Mouse (Mus musculus): ENCODE measurements around the gene Tmem125. TPM values are rescaled to one million over a fixed set of nuclear protein-coding genes. Genes with fewer than 3 reads are reported as not detected.
"Not testable (repeated sequence)": the region's sequence is repeated elsewhere in the genome, so short reads cannot be mapped to it uniquely, and the experiment has no call there.

The Tmem125 gene
- polyA plus RNA-seq, 1 experiment from 2014 or later: 0.32 TPM

DNA sequence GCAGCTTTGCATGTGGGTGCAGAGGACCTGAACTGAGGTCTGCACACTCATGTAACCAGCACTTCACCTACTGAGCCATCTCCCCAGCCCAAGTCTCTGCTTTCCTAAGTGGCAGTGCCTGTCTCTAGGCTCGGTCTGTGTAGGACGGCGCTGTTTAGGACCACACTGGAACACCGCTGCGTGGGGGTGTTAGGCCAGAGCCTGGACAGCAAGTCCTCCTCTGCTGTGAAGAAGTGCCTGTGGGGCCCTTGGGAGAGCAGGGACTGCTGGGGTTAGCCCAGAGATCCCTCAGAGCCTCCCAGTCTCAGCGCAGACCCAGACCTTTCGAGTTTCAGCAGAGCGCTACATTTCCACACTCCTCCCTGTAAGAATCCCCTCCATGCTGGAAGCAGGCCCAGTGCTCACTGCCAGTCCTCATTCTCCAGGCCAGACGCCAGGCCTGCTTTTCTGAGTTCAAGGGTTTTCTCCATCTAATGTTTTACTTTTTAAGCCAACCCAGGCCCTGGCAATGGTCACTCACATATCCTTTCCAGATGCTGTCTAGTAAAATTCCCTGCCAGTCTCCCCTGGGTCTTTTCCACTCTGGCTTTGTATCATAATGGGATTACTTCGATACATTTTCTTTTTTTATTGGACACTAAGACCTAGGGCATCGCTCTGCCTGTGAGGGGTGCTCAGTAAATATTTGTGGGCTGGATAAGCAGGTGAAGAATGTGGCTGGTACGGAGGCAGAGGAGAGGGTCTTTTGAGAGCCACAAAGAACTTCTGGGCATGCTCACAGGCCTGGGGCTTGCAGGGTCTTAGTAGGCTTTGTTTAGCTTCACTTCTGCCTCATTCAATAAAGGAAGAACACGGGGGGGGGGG is 20.4 kb upstream of the Tmem125 start:
- H3K4me1 ChIP-seq: no peaks in the 10 kb centered on the region
- H3K36me3 ChIP-seq (replicated peaks): no peaks in the 10 kb centered on the region
- no peak overlapping the region for H3K4me2 ChIP-seq
- peak; percentile 62 for ATAC-seq (replicated peaks)
- H3K4me3 ChIP-seq: no peak overlapping the region
- H3K27ac ChIP-seq: no peak overlapping the region
- WGBS: 63% methylated on average over 12 of the region's 13 CpGs
- no peaks in the 10 kb centered on the region for H3K27me3 ChIP-seq (replicated peaks)
- no peaks in the 10 kb centered on the region for H3K9me3 ChIP-seq
- no peak overlapping the region for H3K9ac ChIP-seq

DNA sequence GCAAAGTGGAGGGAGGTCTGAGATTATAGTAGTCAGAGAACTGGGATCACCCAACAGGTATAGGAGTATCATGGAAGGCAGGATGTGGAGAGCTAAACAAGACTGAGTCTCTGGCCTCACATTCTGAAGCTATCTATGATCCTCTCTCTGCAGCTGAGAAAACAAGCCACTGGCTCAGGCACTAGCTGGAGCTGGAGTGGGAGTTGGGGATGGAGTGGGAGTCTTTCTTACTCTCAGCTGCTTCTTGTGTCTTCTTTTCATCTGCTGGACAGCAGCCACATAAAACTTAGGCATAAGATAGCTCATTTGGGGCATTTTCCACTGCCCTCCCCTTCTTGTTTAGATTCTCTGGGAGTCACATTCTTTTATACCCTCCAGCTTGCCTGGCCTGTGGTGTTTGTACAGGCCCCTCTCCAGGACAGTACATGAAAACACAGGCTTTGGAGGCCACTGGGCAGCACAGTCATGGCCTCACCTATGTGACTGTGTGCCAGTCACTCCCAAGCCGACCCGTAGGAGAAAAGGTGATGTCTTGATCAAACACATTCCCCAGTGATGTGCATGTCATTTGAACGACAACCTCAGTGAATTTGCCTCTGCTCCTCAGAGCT is 9.3 kb upstream of the Tmem125 start:
- H3K27me3 ChIP-seq (replicated peaks): no peaks in the 10 kb centered on the region
- H3K9ac ChIP-seq: no peak overlapping the region
- 86% methylated on average over 3 of the region's 3 CpGs for WGBS
- no peak overlapping the region for H3K4me3 ChIP-seq
- no peaks in the 10 kb centered on the region for H3K36me3 ChIP-seq (replicated peaks)
- no peak overlapping the region for H3K4me2 ChIP-seq
- no peaks in the 10 kb centered on the region for H3K4me1 ChIP-seq
- H3K27ac ChIP-seq: no peak overlapping the region
- peaks cover under 1% of the 10 kb centered on the region; the same call in 1 of the 2 replicates for H3K9me3 ChIP-seq
- ATAC-seq (replicated peaks): no peak

DNA sequence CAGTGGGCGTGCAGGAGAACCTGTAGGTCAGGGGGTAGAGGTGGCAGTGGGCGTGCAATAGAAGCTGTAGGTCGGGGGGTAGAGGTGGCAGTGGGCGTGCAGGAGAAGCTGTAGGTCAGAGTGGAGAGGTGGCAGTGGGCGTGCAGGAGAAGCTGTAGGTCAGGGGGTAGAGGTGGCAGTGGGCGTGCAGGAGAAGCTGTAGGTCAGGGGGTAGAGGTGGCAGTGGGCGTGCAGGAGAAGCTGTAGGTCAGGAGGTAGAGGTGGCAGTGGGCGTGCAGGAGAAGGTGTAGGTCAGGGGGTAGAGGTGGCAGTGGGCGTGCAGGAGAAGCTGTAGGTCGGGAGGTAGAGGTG is 4.3 kb upstream of the Tmem125 start:
- H3K9ac ChIP-seq; H3K27me3 ChIP-seq (replicated peaks); H3K9me3 ChIP-seq; H3K4me3 ChIP-seq; H3K4me2 ChIP-seq; ATAC-seq (replicated peaks); H3K36me3 ChIP-seq (replicated peaks); H3K4me1 ChIP-seq; H3K27ac ChIP-seq: not testable (repeated sequence)
- 89% methylated on average over 10 of the region's 10 CpGs for WGBS

DNA sequence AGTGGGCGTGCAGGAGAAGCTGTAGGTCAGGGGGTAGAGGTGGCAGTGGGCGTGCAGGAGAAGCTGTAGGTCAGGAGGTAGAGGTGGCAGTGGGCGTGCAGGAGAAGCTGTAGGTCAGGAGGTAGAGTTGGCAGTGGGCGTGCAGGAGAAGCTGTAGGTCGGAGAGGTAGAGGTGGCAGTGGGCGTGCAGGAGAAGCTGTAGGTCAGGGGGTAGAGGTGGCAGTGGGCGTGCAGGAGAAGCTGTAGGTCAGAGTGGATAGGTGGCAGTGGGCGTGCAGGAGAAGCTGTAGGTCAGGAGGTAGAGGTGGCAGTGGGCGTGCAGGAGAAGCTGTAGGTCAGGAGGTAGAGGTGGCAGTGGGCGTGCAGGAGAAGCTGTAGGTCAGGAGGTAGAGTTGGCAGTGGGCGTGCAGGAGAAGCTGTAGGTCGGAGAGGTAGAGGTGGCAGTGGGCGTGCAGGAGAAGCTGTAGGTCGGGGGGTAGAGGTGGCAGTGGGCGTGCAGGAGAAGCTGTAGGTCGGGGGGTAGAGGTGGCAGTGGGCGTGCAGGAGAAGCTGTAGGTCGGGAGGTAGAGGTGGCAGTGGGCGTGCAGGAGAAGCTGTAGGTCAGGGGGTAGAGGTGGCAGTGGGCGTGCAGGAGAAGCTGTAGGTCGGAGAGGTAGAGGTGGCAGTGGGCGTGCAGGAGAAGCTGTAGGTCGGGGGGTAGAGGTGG is 3.7 kb upstream of the Tmem125 start:
- WGBS: 89% methylated on average over 23 of the region's 23 CpGs
- not testable (repeated sequence) for H3K27ac ChIP-seq; H3K4me3 ChIP-seq; ATAC-seq (replicated peaks); H3K27me3 ChIP-seq (replicated peaks); H3K4me2 ChIP-seq; H3K9ac ChIP-seq; H3K4me1 ChIP-seq; H3K36me3 ChIP-seq (replicated peaks); H3K9me3 ChIP-seq

DNA sequence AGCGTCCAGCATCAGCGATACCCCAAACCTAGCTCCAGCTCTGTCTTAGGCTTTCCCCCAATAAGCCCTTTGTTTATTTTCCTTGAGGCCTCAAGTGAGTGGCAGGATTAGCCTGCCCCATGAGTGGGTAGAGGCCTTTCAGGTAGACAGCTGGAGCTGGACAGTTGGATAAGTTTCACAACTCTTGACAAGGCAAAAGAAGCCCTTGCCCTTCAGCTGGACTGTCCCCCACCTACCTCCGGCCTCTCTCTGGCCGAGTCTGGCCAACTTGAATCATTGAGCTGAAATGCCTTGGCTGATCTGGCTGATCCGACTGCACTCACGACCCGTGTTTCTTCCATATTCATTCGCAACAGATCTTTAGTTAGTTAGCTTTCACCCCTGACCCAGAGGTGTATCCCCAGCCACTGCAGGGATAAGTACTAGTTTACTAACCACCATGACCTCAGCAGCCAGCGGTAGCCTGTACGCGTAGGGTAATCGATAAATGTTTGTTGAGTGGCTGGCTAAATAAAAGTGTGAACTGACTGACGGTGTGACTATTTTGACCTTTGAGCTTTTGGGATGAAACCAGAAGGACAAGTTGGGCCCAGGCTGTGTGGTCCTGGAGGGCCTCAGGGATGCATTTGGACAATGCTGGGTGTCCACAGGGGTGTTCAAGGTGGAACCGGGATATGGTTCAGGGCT is 740 bp upstream of the Tmem125 start:
- ATAC-seq (replicated peaks): no peak
- Histone ChIP-seq H3K36me3 (replicated peaks) (no peaks in the 10 kb centered on the region), H3K4me1 (0 out of 2 replicates have a peak, but pooled peaks cover 6% of the 10 kb centered on the region), H3K27me3 (replicated peaks) (no peaks in the 10 kb centered on the region), H3K27ac (no peak overlapping the region), H3K4me2 (no peak overlapping the region), H3K9me3 (peaks cover 5% of the 10 kb centered on the region; the same call in 1 of the 2 replicates), H3K9ac (no peak overlapping the region), H3K4me3 (no peak overlapping the region)
- 77% methylated on average over 14 of the region's 14 CpGs for WGBS

DNA sequence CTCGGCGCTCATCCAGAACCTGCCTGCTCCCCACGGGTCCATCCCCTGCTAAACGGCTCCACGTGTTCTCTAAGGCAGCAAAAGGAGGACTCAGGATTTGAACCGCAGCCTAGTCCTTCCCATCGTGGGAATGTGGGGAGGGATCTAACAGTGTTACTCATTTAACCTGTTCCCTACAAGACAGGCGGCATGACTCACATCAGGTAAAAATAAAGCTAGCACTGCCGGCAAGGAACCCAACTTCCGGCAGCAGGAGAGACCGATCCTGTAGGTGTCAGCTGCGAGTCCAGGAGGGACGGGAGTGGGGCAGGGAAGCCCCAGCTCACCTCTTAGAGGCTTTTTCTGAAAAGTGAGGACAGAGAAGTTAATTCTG is 700 bp downstream of the Tmem125 start:
- 23% methylated on average over 13 of the region's 13 CpGs for WGBS
- H3K4me1 ChIP-seq: 0 out of 2 replicates have a peak, but pooled peaks cover 6% of the 10 kb centered on the region
- peak overlapping the region; percentile 54 for H3K4me2 ChIP-seq

DNA sequence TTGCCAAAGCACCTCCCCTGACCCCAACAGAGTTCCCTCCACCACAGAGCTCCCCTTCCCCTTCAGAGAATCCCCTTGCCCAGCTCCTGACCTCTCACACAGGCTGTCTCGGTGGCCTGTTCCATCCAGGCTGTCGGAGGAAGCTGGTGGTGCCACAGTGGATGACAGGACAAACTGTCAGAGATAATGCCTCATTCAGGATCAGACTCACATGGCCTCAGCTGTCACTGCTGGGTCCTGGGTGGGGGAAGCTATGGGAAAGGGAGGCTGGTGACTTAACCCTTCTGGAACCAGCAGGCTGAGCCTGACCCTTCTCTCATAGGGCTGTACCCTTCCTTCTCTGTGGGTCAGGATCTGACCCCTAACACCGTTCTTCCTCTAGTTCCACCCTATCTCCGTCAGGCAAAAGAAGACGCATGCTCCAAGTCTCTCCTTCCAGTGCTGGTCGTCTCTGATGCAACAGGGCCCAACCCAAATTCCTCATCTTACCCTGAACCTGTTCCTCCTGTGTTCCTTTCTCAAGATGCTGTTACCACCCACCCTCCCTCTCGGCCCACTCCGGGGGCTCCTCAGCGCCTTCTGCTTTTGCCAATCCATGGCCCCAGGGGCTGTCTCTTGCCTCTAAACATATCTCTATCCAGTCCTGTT is 1.2 kb downstream of the Tmem125 start:
- H3K4me2 ChIP-seq: no peak overlapping the region
- H3K4me3 ChIP-seq: no peak overlapping the region
- 0 out of 2 replicates have a peak, but pooled peaks cover 6% of the 10 kb centered on the region for H3K4me1 ChIP-seq
- 65% methylated on average over 9 of the region's 9 CpGs for WGBS
- no peak overlapping the region for H3K9ac ChIP-seq
- no peaks in the 10 kb centered on the region for H3K27me3 ChIP-seq (replicated peaks)
- ATAC-seq (replicated peaks): no peak
- H3K36me3 ChIP-seq (replicated peaks): no peaks in the 10 kb centered on the region
- H3K27ac ChIP-seq: no peak overlapping the region
- H3K9me3 ChIP-seq: no peaks in the 10 kb centered on the region

More for the DNA sequence above, 700 bp downstream of the Tmem125 start:
- Histone ChIP-seq H3K27me3 (replicated peaks) (no peaks in the 10 kb centered on the region), H3K9ac (no peak overlapping the region), H3K27ac (no peak overlapping the region), H3K36me3 (replicated peaks) (no peaks in the 10 kb centered on the region), H3K4me3 (peak overlapping the region; percentile 28), H3K9me3 (peaks cover 4% of the 10 kb centered on the region; the same call in 1 of the 2 replicates)
- ATAC-seq (replicated peaks): 0 out of 2 replicates have a peak, but pooled peaks have one; percentile 20

DNA sequence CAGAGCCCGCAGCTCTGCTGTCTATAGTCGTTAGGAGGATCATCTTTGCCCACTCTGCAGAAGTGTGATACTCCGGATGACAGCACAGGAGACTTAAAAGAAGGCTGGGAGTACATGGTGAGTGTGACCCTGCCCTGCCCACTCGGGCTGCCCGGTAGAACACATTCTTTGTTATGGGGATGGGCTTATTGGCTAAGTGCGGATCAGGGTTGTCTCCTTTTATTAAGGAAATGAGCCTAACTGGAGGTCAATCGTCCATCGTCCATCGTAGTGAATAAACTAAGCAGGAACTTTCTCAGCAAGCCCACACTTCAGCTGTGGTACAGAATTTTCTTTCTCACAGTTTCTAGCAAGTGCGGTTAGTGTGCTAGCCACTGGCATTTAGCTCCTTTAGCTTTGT is 3.9 kb downstream of the Tmem125 start:
- ATAC-seq (replicated peaks): no peak
- H3K27ac ChIP-seq: no peak overlapping the region
- no peaks in the 10 kb centered on the region for H3K36me3 ChIP-seq (replicated peaks)
- H3K4me1 ChIP-seq: 0 out of 2 replicates have a peak, but pooled peaks cover 6% of the 10 kb centered on the region
- no peak overlapping the region for H3K4me2 ChIP-seq
- H3K4me3 ChIP-seq: no peak overlapping the region
- H3K27me3 ChIP-seq (replicated peaks): no peaks in the 10 kb centered on the region
- H3K9me3 ChIP-seq: no peaks in the 10 kb centered on the region
- WGBS: 13% methylated on average over 10 of the region's 10 CpGs
- H3K9ac ChIP-seq: no peak overlapping the region

DNA sequence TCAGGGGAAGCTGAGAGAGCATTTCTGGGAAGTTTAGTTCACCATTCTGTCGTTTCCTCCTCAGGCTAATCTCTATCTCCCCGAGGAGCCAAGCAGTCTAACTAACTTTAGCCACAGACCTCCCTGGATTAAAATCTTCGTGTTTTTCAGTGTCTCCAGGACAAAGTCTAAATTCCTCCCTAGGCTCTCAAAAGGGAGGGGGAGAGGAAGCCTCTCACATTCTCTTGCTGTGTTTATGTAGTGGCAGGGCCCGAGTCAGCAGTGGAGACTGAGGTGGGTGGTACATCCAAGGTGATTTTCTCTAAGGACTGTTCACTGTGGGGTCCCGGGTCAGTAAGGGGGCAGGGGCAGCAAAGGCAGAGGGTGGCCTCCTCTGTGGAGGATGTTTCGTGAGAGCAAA is 6.0 kb downstream of the Tmem125 start:
- Histone ChIP-seq H3K4me2 (no peak overlapping the region), H3K36me3 (replicated peaks) (no peaks in the 10 kb centered on the region), H3K9me3 (no peaks in the 10 kb centered on the region), H3K27me3 (replicated peaks) (no peaks in the 10 kb centered on the region), H3K4me3 (no peak overlapping the region), H3K27ac (no peak overlapping the region), H3K9ac (no peak overlapping the region), H3K4me1 (no peaks in the 10 kb centered on the region)
- 37% methylated on average over 6 of the region's 6 CpGs for WGBS
- no peak for ATAC-seq (replicated peaks)

DNA sequence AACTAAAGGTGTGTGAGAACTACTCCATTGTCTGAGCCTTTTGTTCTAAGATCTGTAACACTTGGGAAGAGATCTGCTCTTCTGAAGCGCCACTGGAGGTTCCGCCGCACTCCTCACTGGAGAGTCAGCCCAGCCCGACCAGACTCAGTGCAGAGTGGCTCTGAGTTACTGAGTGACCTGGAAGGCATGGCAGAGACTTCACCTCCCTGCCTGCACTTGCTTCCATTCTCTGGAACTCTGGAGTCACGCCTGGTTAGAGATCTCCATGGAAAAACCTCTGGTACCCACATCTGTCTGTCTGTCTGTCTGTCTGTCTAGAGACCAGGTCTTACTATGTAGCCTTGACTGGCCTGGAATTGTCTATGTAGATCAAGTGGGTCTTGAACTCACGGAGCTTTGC is 8.2 kb downstream of the Tmem125 start:
- no peak for ATAC-seq (replicated peaks)

DNA sequence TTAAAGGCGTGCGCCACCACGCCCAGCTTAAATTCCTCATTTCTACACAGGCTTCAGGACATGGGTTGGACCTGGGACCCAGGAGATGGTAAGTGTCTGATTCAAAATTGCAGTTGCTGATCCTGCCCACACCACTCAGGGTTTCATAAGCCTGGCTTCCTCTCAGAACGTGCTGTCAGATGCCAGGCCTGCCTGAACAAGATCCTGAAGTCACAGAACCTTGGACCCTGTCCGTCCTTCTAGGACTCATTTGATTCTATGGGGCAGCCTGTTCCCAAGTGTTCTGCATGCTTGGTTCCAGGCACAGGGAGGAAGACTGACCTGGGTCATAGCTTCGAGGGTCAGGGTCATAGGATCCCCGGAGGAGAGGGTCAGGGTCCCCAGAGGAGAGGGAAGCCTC is 10.2 kb downstream of the Tmem125 start:
- ATAC-seq (replicated peaks): no peak
- Histone ChIP-seq H3K9me3 (no peaks in the 10 kb centered on the region), H3K4me2 (no peak overlapping the region), H3K27ac (no peak overlapping the region), H3K36me3 (replicated peaks) (no peaks in the 10 kb centered on the region), H3K4me1 (no peaks in the 10 kb centered on the region), H3K27me3 (replicated peaks) (no peaks in the 10 kb centered on the region), H3K9ac (no peak overlapping the region), H3K4me3 (no peak overlapping the region)
- 87% methylated on average over 7 of the region's 7 CpGs for WGBS

More for the DNA sequence above, 8.2 kb downstream of the Tmem125 start:
- no peaks in the 10 kb centered on the region for H3K27me3 ChIP-seq (replicated peaks)
- H3K4me2 ChIP-seq: no peak overlapping the region
- H3K9me3 ChIP-seq: no peaks in the 10 kb centered on the region
- H3K4me1 ChIP-seq: no peaks in the 10 kb centered on the region
- no peak overlapping the region for H3K4me3 ChIP-seq
- no peak overlapping the region for H3K9ac ChIP-seq
- no peaks in the 10 kb centered on the region for H3K36me3 ChIP-seq (replicated peaks)
- 80% methylated on average over 6 of the region's 6 CpGs for WGBS
- no peak overlapping the region for H3K27ac ChIP-seq

All from midbrain, embryonic 15.5 days (tissue).